Mouse (Mus musculus): ENCODE results near the gene Mylk4. TPM values are rescaled to one million over a fixed set of nuclear protein-coding genes. Genes with fewer than 3 reads are reported as not detected.

Gene Mylk4
- polyA plus RNA-seq, 1 experiment from 2014 or later, result not detected

Other genes with a start within 250 kb of the Mylk4 start
- gene Wrnip1, start 18.1 kb upstream of the Mylk4 start, polyA plus RNA-seq (2016; fragmentation: Nextera tagmentation; extraction: Ambion mirVana), result 16.8 and 19.4 TPM in 2 replicates
- not detected in 2 replicates for gene D930007J09Rik, start 18.9 kb upstream of the Mylk4 start, polyA plus RNA-seq (2016; fragmentation: Nextera tagmentation; extraction: Ambion mirVana)
- 0.32 and 0.85 TPM in 2 replicates for gene Serpinb1a, start 67.2 kb upstream of the Mylk4 start, polyA plus RNA-seq (2016; fragmentation: Nextera tagmentation; extraction: Ambion mirVana)
- not detected in 2 replicates for gene Serpinb1c, start 114.3 kb upstream of the Mylk4 start, polyA plus RNA-seq (2016; fragmentation: Nextera tagmentation; extraction: Ambion mirVana)
- 1.2 and 1.8 TPM in 2 replicates for gene Serpinb6b, start 181.3 kb upstream of the Mylk4 start, polyA plus RNA-seq (2016; fragmentation: Nextera tagmentation; extraction: Ambion mirVana)
- gene Serpinb9, start 219.3 kb upstream of the Mylk4 start, polyA plus RNA-seq (2016; fragmentation: Nextera tagmentation; extraction: Ambion mirVana), result 0.75 and 0.84 TPM in 2 replicates
- 0.07 and 0.21 TPM in 2 replicates for gene Serpinb9b, start 243.5 kb upstream of the Mylk4 start, polyA plus RNA-seq (2016; fragmentation: Nextera tagmentation; extraction: Ambion mirVana)